Mouse (Mus musculus): ENCODE measurements around the gene Acadl.

Acadl gene

GRCm38 (mm10) chr1:66862712-66863511 is at the start of gene Acadl:
TSS of gene Acadl (minus strand) at chr1:66863277.
- DNase-seq (ENCODE audit: low spot score in 2 of 2) = peak; percentile 28 to 52

- no peak for DNase-seq (ENCODE audit: low spot score in 2 of 2)
Measured at GRCm38 (mm10) chr1:66912305-66912704, 49.2 kb upstream of the Acadl start.

DNA sequence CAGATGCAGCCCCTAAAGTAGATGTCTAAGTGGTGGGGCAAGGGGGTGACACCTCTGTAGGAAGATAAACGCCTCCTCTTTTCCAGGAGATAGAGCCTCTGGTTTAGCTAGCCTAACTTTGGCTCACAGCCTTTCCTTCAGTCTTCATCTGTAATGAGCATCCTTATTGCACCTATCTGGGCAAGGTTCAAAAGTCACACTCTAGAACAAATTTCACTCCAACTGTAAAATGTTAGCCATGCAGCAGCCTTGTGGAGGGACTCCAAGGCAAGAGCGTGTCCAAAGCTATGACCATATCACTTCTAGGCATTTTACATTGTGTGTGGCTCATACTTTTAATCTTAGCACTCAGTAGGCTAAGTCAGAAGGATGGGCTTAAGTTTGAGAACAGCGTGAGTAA is 39.5 kb upstream of the Acadl start:
- DNase-seq (ENCODE audit: low spot score in 2 of 2) = no peak

DNA sequence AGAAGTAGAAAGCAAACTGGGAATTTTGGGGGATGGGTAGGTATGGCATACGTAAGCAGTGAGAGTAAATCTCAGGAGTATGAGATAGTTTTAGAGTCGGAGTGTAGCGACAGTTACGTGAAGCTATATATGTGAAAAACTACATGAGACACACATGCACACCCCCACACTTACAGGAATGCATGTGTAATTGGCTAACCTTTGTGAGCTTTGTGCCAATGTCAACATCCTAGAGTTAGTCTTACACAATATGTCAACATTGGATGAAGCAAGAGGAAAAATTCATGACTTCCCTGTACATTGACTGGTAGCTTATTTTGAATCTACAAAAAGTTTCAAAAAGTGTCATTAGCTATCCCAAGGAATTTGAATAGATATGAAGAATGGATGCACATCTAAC is 37.9 kb upstream of the Acadl start:
- DNase-seq (ENCODE audit: low spot score in 2 of 2) = no peak

GRCm38 (mm10) chr1:66898261-66898660 is 35.2 kb upstream of the Acadl start:
- no peak for DNase-seq (ENCODE audit: low spot score in 2 of 2)

DNA sequence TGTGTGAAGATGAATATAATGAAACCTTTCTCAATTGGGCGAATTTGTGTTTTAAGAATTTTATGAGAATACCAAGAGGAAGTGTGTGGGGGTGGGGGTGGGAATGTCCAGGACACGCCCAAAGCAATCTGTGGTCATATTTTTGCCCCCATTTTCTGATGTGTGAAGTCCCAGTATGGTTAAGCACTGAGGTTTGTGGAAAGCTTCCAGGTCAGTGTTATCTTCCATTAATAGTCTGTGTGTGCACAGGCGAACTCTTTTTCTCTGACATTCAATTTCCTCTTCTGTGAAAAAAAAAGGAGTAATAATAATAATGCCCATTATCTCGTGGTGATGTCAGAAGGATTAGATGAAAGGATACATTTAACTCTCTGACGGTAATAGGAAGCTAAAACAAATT is 33.5 kb upstream of the Acadl start:
- DNase-seq (ENCODE audit: low spot score in 2 of 2) = no peak

DNA sequence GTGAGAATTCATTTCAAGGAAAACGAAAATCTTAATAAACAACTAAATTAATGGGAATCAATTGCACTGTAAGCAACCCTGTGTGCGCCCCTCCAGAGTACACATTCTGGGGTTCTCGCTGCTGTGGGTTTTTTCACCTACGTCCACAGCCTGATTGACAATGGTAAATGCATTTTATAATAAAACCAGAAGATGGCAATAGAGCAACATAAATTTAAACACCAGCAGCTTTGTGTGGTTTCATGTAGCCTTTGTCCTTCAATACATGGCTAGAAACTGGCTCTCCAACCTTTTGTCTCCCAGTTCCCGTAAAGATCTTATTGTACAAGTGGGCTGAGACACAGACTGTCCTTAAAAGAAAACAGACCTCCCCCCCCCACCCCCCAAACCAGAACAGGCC is 33.0 kb upstream of the Acadl start:
- peak in 1 of 2 experiments; percentile 6 for DNase-seq (ENCODE audit: low spot score in 2 of 2)

GRCm38 (mm10) chr1:66895837-66896118 is 32.7 kb upstream of the Acadl start:
- peak; percentile 19 to 39 for DNase-seq (ENCODE audit: low spot score in 2 of 2)

DNA sequence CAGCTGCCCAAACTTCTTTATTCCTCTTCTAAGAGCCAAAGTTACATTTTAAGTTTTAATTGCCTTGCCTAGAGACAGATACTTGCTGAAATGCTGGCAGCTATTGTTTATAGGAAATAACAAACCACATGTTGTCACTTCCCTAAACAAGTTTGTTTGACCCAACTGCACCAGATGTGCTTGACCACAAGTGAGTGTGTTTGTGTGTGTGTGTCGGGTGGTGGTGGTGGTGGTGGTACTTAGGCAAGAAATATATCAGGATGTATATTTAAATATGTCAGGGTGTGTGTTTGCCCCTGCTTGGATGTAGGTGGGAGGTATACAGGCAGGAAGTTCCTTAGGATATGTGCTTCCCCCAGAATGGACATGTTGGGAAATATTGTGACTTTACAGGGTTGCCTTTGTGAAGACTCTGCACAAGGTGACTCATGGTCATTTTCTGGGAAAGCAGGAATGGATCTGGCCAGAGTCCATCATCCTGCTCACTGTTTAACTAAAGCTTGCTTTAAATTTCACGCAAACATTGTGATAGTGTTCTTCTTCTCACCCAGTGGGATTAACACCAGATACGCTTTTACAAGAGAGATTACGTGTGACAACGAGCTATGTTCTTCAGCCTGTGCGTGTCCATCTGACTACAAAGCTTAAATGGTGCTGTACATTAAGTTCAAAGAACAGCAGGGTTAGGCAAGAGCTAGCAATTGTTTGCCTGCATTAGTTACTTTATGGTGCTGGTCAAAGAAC is 32.2 kb upstream of the Acadl start:
- no peak for DNase-seq (ENCODE audit: low spot score in 2 of 2)

DNA sequence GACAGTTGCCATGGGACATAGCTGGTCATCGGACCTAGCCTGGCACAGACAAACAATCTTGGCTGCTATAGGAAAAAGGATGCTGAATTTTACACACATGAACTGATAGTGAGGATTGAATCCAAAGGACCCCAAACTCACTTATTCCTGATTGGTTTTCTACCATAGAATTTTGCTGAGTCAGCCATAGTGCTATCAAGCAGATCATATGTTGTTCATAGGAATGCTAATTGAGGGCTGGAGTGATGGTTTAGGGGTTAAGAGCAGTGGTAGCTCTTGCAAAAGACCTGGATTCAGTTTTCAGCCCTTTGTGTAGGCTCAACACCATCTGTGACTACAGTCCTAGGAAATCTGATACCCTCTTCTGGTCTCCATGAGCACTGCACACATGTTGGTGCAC is 24.1 kb upstream of the Acadl start:
- DNase-seq (ENCODE audit: low spot score in 2 of 2) = no peak

DNA sequence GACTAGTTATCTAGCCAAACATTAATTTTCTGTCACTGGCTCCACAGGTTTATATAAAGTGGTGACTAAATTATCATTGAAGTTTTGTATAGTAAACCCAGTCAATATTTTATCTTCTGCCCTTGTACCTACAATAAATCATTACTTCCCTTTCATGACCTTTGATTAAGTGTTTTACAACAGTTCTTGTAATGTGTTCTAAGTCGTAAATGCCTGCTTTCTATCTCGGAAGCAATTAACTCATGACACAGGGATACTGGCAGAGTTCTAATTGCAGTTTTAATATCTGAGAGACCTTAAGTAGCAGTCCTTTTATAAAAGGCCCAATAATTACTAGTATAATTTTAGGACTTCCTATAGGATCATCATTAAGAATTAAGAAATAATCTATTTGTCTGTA is 17.1 kb upstream of the Acadl start:
- no peak for DNase-seq (ENCODE audit: low spot score in 2 of 2)

- DNase-seq (ENCODE audit: low spot score in 2 of 2) = no peak
Measured at GRCm38 (mm10) chr1:66874740-66875139, 11.7 kb upstream of the Acadl start.

GRCm38 (mm10) chr1:66871591-66871990 is 8.5 kb upstream of the Acadl start:
- DNase-seq (ENCODE audit: low spot score in 2 of 2) = peak in 1 of 2 experiments; percentile 9

DNA sequence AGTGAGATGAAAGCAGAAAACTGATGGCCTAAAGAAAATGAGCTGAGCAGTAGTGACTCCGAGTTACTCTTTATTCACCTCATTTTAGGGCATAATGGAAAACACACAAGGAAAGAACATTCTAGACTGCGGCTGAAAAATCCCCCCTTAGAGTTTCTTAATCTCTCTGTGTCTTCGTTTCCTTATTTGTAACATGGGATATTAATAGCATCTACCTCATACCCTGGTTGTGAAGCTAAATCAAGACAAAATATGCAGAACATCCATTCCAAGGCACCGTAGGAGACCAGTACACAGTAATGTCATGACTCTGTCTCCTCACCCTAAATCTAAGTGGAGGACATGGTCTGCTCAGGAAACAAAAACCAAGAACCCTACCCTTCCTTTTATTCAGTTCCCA is 2.6 kb upstream of the Acadl start:
- no peak for DNase-seq (ENCODE audit: low spot score in 2 of 2)

DNA sequence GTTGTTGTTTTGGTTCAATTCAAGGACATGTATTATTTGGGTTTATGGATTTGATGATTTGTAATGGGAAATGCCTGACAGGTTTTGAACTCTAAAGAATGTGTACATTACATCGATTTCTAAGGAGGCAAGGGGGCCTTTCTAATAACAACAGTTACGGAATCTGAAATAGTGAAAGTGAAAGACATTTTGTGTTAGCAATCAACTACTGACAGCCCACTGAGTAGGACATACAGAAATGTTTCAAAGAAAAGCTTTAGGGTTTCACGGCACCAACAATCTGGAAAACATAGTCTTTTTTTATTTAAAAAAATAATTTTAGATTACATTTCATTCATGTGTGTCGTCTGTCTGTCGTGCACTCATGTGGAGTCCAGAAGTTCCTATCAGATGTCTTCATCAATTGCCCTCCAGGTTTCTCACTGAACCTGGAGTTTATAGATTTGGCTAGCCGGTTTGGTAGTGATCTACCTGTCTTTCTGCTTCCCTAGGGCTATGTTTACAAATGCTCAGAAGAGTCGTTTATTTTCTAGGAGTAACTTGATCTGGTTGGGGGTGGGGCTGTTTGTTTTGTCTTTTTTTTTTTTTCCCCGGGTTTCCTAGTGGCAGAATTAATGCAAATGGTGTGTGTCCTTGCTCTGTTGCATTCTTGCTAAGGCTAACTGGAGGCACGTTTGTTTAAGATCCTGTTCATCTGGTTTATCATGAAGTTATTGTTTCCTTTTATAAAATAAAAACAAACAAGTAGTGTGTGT is 841 bp upstream of the Acadl start:
- no peak for DNase-seq (ENCODE audit: low spot score in 2 of 2)

DNA sequence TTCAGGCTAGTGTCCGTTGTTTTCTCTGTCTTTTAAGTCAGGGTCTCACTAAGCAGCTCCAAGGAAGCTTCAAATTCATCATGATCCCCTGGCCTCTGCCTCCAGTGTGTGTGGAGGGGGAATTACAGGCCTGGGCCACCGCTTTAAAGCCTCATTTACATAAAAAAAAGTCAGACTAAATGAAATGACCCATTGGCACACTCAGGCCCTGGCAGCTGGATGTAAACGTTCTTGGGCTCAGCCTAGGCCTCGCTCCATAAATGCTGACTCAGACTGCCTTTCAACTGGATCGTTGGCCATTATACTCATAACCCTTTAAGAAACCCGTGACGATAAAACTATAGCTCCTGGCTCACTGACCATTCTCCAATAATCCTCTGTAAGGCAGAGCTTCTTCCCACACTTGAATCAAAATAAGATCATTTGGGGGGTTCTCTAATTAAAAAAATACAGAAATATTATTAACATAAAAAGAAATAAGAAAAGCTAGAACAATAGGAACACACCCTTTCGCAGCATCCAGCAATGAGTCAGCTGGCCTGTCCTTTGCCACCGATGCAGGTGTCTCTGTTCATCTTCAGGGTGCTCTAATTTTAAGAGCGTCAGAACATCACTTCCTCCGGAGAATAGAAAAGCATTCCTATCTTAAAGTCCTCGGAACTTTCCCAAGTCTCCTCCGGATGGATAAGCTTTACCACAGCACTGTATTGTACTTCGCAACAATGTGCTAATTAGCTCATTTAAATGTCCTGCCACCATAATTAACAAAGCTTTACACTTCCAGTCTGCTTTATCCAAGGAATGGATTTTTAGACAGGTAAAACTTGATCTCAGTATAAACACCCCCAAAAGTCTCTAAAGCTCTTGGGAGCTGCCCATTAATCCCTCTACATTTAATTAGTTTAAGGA is 1.1 kb downstream of the Acadl start:
- DNase-seq (ENCODE audit: low spot score in 2 of 2) = no peak

GRCm38 (mm10) chr1:66847506-66847905 is 15.6 kb downstream of the Acadl start:
- DNase-seq (ENCODE audit: low spot score in 2 of 2) = no peak

- no peak for DNase-seq (ENCODE audit: low spot score in 2 of 2)
Measured at GRCm38 (mm10) chr1:66845690-66846318, 17.3 kb downstream of the Acadl start.

DNA sequence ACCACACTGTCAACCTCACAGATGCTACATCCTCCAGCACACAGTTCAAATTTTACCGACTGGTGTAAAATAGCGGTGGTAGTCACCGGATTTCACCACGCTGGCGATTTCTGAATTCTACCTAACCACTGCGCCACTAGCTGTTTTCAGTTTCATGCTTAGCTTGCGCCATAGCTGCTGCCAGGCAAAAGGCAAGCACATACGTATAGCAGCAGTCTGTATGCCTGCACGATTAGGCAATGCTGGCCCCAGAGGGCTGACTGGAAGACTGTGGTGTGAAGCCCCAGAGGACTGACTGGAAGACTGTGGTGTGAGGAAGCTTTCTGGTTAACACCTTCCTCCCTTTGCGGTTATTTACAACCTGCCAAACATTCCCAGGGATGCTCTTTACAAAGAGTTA is 21.1 kb downstream of the Acadl start:
- DNase-seq (ENCODE audit: low spot score in 2 of 2) = no peak

DNA sequence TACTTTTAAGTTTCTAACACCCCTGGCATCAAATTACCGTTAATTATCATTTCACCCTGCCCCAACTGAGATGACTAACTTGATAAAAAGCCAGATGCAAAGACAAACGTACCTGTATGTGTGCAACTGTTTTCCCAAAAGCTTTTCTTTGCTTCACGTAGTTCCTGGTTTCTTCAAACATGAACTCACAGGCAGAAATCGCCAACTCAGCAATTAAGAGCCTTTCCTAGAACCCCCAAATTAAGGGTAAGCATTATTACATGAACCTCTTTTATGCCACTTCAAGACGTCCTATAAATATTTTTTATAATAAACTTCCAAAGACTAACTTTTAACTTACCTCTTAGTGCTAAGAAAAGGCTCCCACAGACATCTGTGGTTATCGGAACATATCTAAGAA is 21.6 kb downstream of the Acadl start:
- DNase-seq (ENCODE audit: low spot score in 2 of 2) = no peak

DNA sequence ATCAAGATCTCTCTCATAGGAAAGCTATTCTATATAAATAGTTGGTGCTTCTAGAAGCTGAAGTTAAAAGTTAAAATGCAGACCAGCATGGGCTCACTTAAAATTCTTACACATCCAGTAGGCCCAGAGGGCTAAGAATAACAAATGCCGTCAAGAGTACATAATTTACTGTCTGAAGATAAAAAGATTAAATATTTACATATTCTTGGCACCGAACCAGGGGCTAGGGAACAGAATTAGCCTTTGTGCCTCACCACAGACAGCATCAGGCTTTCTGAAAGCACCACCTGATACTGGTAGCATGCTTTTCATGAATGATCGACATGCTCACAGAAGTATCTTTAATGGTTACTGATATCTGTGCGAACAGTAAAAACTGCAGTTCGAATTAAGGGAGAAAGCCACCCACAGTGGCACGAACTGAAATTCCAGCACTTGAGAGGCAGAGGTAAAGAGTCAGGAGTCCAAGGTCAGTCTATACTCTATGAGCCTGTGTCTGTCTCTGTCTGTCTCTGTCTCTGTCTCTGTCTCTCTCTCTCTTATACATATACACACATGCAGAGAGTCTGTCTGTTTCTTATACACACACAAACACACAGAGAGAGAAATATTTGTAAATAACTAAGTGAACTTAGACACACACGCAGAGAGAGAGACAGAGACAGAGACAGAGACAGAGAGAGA is 23.2 kb downstream of the Acadl start:
- DNase-seq (ENCODE audit: low spot score in 2 of 2) = no peak

Measured in frontal cortex, postnatal 25 days (tissue).